Mouse (Mus musculus): ENCODE data around the gene Lekr1. TPM values are rescaled to one million over a fixed set of nuclear protein-coding genes. Genes with fewer than 3 reads are reported as not detected.
A peak's percentile ranks its signal among the peaks of the same experiment; 100 is the strongest.

The Lekr1 gene
- polyA plus RNA-seq, 1 experiment from 2014 or later: 4.0 TPM

GRCm38 (mm10) chr3:65873093-65873830, 207.2 kb downstream of the Lekr1 start:
- H3K27ac ChIP-seq (replicated peaks): 0 out of 2 replicates have a peak overlapping the region, but pooled peaks have one; percentile 24
- no peak overlapping the region for H3K4me2 ChIP-seq (replicated peaks; ENCODE audit: low read depth)
- no peaks in the 10 kb centered on the region for H3K9me3 ChIP-seq (ENCODE audit: control insufficient read depth, low read length)
- H3K4me3 ChIP-seq (ENCODE audit: low read depth, low read length): no peak overlapping the region
- no peak overlapping the region for H3K9ac ChIP-seq (ENCODE audit: low read length)
- no peaks in the 10 kb centered on the region for H3K36me3 ChIP-seq (ENCODE audit: control insufficient read depth, insufficient read depth, low read length)
- 0 out of 2 replicates have a peak, but pooled peaks cover 5% of the 10 kb centered on the region for H3K4me1 ChIP-seq (replicated peaks; ENCODE audit: control insufficient read depth, insufficient read depth)
- no peaks in the 10 kb centered on the region for H3K27me3 ChIP-seq (ENCODE audit: control insufficient read depth, insufficient read depth, low read length)
- no peak for TF ChIP-seq CTCF (IDR thresholded peaks at IDR 0.05; ENCODE audit: low read depth)
- no peak for TF ChIP-seq EP300 (optimal IDR thresholded peaks at IDR 0.05)
- no peak for ATAC-seq (ENCODE audit: low FRiP score, low TSS enrichment)
- WGBS: 57% methylated on average over 13 of the region's 13 CpGs
- no peak for DNase-seq (ENCODE audit: low spot score)

Small RNA genes lying within 50 kb of the gene (microRNA-seq; reads per million reads assigned to microRNA genes)
- gene Mir8120: not detected

Other genes starting within 250 kb of the Lekr1 start
- 19.8 and 20.2 TPM in 2 replicates for gene Tiparp, start 137.8 kb upstream of the Lekr1 start, polyA plus RNA-seq (2015; fragmentation: Nextera tagmentation; extraction: Ambion mirVana)